ENCODE assay signal across 8 mouse cellular contexts in genomic region chr3:110142314-110143205, GRCm38 (mm10). TPM values are rescaled to one million over a fixed set of nuclear protein-coding genes. Genes with fewer than 3 reads are reported as not detected.
DNase-seq lines count a peak whose midpoint lies in the region; ATAC-seq and TF ChIP-seq lines count a peak whose summit lies in the region.

No protein-coding gene starts in this region.

- peak overlapping the region; percentile 99 for H3K4me2 ChIP-seq in midbrain, embryonic 11.5 days
- peak overlapping the region; percentile 99 for H3K4me2 ChIP-seq in stomach, postnatal 0 days (replicated peaks; ENCODE audit: low read depth)

- H3K4me1 ChIP-seq in thymus, adult 2 months (replicated peaks; ENCODE audit: control insufficient read depth, insufficient read depth, low read length) = peaks cover 3% of the 10 kb centered on the region; the same call in 1 of the 2 replicates
- peaks cover 2% of the 10 kb centered on the region for H3K4me1 ChIP-seq in midbrain, embryonic 11.5 days (ENCODE audit: control insufficient read depth, insufficient read depth, low read length)
- 0 out of 2 replicates have a peak, but pooled peaks cover 2% of the 10 kb centered on the region for H3K4me1 ChIP-seq in stomach, postnatal 0 days (replicated peaks; ENCODE audit: control insufficient read depth, insufficient read depth)

- no peak for TF ChIP-seq POLR2A in thymus, adult 2 months (IDR thresholded peaks at IDR 0.05; ENCODE audit: control insufficient read depth, extremely low read depth, insufficient read depth, low read length, poor library complexity)

- H3K27ac ChIP-seq in thymus, adult 2 months (ENCODE audit: control insufficient read depth, insufficient read depth, low read length) = no peak overlapping the region
- H3K27ac ChIP-seq in midbrain, embryonic 11.5 days (ENCODE audit: low read depth, low read length) = no peak overlapping the region
- H3K27ac ChIP-seq in stomach, postnatal 0 days (replicated peaks) = no peak overlapping the region

- no peak for TF ChIP-seq EP300 in stomach, postnatal 0 days (optimal IDR thresholded peaks at IDR 0.05)

- H3K36me3 ChIP-seq in thymus, adult 2 months (ENCODE audit: control insufficient read depth, insufficient read depth, low read length) = no peaks in the 10 kb centered on the region
- H3K36me3 ChIP-seq in midbrain, embryonic 11.5 days (ENCODE audit: control insufficient read depth, insufficient read depth, low read length) = no peaks in the 10 kb centered on the region
- no peaks in the 10 kb centered on the region for H3K36me3 ChIP-seq in stomach, postnatal 0 days (ENCODE audit: control insufficient read depth, insufficient read depth, low read length)

- peaks cover 13% of the 10 kb centered on the region for H3K27me3 ChIP-seq in thymus, adult 2 months (ENCODE audit: control insufficient read depth, insufficient read depth, low read length)
- H3K27me3 ChIP-seq in midbrain, embryonic 11.5 days (ENCODE audit: control insufficient read depth, insufficient read depth, low read length) = peaks cover 16% of the 10 kb centered on the region
- H3K27me3 ChIP-seq in stomach, postnatal 0 days (ENCODE audit: control insufficient read depth, insufficient read depth, low read length) = no peaks in the 10 kb centered on the region

- 3% methylated on average over 70 of the region's 77 CpGs for WGBS in thymus, adult 2 months
- under 1% methylated on average over 64 of the region's 77 CpGs for WGBS in midbrain, embryonic 11.5 days
- WGBS in stomach, postnatal 0 days = under 1% methylated on average over 74 of the region's 77 CpGs

- ATAC-seq in midbrain, embryonic 11.5 days (ENCODE audit: low FRiP score) = peak; percentile 72
- peak; percentile 54; the same call in 1 of the 2 replicates for ATAC-seq in stomach, postnatal 0 days (ENCODE audit: low FRiP score, low TSS enrichment)

- peak overlapping the region; percentile 63 for H3K9ac ChIP-seq in midbrain, embryonic 11.5 days (ENCODE audit: low read length)
- peak overlapping the region; percentile 38; the same call in 1 of the 2 replicates for H3K9ac ChIP-seq in stomach, postnatal 0 days (ENCODE audit: low read length)

- no peaks in the 10 kb centered on the region for H3K9me3 ChIP-seq in midbrain, embryonic 11.5 days (ENCODE audit: control insufficient read depth, low read length)
- no peaks in the 10 kb centered on the region for H3K9me3 ChIP-seq in stomach, postnatal 0 days (ENCODE audit: control insufficient read depth, low read length)

- TF ChIP-seq CTCF in thymus, adult 2 months (IDR thresholded peaks at IDR 0.05; ENCODE audit: borderline replicate concordance, control insufficient read depth, extremely low read depth, insufficient read depth, low read length, poor library complexity) = no peak
- no peak for TF ChIP-seq CTCF in stomach, postnatal 0 days (IDR thresholded peaks at IDR 0.05; ENCODE audit: low read depth)

- no peak for DNase-seq in thymus, adult 2 months
- no peak for DNase-seq in thymus, postnatal 36 days
- peak; percentile 24 to 46 for DNase-seq in cerebellum, postnatal 14 days
- DNase-seq in frontal cortex, postnatal 36 days (ENCODE audit: low spot score in 2 of 2) = peak; percentile 38 to 49
- peak; percentile 22 for DNase-seq in kidney, postnatal 10 days
- DNase-seq in midbrain, embryonic 11.5 days (ENCODE audit: low spot score, missing footprints) = peak; percentile 95
- peak; percentile 22 for DNase-seq in stomach, postnatal 0 days (ENCODE audit: low spot score)
- no peak for DNase-seq in ovary, adult 18-20 months (ENCODE audit: low spot score)

- H3K4me3 ChIP-seq in thymus, adult 2 months (ENCODE audit: control insufficient read depth, insufficient read depth, low read length) = peak overlapping the region; percentile 24
- peak overlapping the region; percentile 62 for H3K4me3 ChIP-seq in midbrain, embryonic 11.5 days (ENCODE audit: low read depth, low read length)
- peak overlapping the region; percentile 57 for H3K4me3 ChIP-seq in stomach, postnatal 0 days (ENCODE audit: low read depth, low read length)

RNA-seq across cellular contexts. Expression of gene Ntng1, which starts 1.3 kb away (rescaled TPM):
- 0.07 and 0.13 TPM in 2 replicates for polyA plus RNA-seq in thymus, adult 2 months (2012; rRNA removed)
- polyA plus RNA-seq in midbrain, embryonic 11.5 days (2014; fragmentation: Nextera tagmentation; extraction: Ambion mirVana) = 2.8 and 2.9 TPM in 2 replicates
- polyA plus RNA-seq in stomach, postnatal 0 days (2015; fragmentation: Nextera tagmentation; extraction: Ambion mirVana) = 0.98 and 1.2 TPM in 2 replicates

Comparison
In these comparisons a context has a peak if more than half of its experiments do, and no peak if none do; other contexts are left out.
1. DNase-seq: peak in cerebellum, postnatal 14 days (2 of 2), frontal cortex, postnatal 36 days (2 of 2), kidney, postnatal 10 days (single experiment), midbrain, embryonic 11.5 days (single experiment) and stomach, postnatal 0 days (single experiment); none in thymus, adult 2 months (single experiment), thymus, postnatal 36 days (0 of 2) and ovary, adult 18-20 months (single experiment).
2. Peak in every context shown above with its lines, with median percentiles within 50 percentile points of each other: H3K4me3 ChIP-seq.